9 mouse cellular contexts compared by ENCODE assay signal in genomic region chr10:61069248-61069647, GRCm38 (mm10). TPM values are rescaled to one million over a fixed set of nuclear protein-coding genes. Genes with fewer than 3 reads are reported as not detected.
DNase-seq lines count a peak whose midpoint lies in the region; ATAC-seq and TF ChIP-seq lines count a peak whose summit lies in the region.
"Had no signal": no experiment of that assay in that cellular context is flagged by ENCODE, and none has a peak within 500 bp of the region (broad histone marks: within the 10 kb centered on the region; RNA-seq: fewer than 3 reads in every experiment).

No protein-coding gene starts in this region.

- H3K9ac ChIP-seq in kidney, postnatal 0 days (ENCODE audit: low read depth, low read length): no peak overlapping the region
- no peak overlapping the region for H3K9ac ChIP-seq in hindbrain, embryonic 12.5 days
- no peak overlapping the region for H3K9ac ChIP-seq in neural tube, embryonic 12.5 days

- H3K4me3 ChIP-seq in kidney, postnatal 0 days (replicated peaks; ENCODE audit: low read depth, low read length): no peak overlapping the region
- H3K4me3 ChIP-seq in hindbrain, embryonic 12.5 days: no peak overlapping the region
- no peak overlapping the region for H3K4me3 ChIP-seq in neural tube, embryonic 12.5 days

- H3K27me3 ChIP-seq in kidney, postnatal 0 days (ENCODE audit: insufficient read depth, low read length): no peaks in the 10 kb centered on the region
- H3K27me3 ChIP-seq in hindbrain, embryonic 12.5 days: peaks cover 4% of the 10 kb centered on the region; the same call in 1 of the 2 replicates
- H3K27me3 ChIP-seq in neural tube, embryonic 12.5 days (replicated peaks): no peaks in the 10 kb centered on the region

- no peak for TF ChIP-seq CTCF in kidney, postnatal 0 days (IDR thresholded peaks at IDR 0.05; ENCODE audit: low read depth)

- peak; percentile 57 for DNase-seq in embryo, embryonic 10 days (ENCODE audit: low spot score)
- DNase-seq in embryo, embryonic 9.5 days (ENCODE audit: extremely low spot score): no peak
- peak; percentile 27 for DNase-seq in kidney, postnatal 0 days (ENCODE audit: low spot score)
- DNase-seq in kidney, postnatal 36 days: no peak
- DNase-seq in frontal cortex, postnatal 36 days (ENCODE audit: low spot score in 2 of 2): no peak
- no peak for DNase-seq in urinary bladder, postnatal 4 days (ENCODE audit: low spot score in 2 of 2)

- 15% methylated on average over 13 of the region's 13 CpGs for WGBS in kidney, postnatal 0 days
- WGBS in hindbrain, embryonic 12.5 days: 10% methylated on average over 13 of the region's 13 CpGs
- 7% methylated on average over 13 of the region's 13 CpGs for WGBS in neural tube, embryonic 12.5 days

- no peaks in the 10 kb centered on the region for H3K36me3 ChIP-seq in kidney, postnatal 0 days (ENCODE audit: insufficient read depth, low read length)
- H3K36me3 ChIP-seq in hindbrain, embryonic 12.5 days: no peaks in the 10 kb centered on the region
- no peaks in the 10 kb centered on the region for H3K36me3 ChIP-seq in neural tube, embryonic 12.5 days

- H3K4me2 ChIP-seq in kidney, postnatal 0 days (ENCODE audit: low read length): peak overlapping the region; percentile 35
- H3K4me2 ChIP-seq in hindbrain, embryonic 12.5 days (replicated peaks): 0 out of 2 replicates have a peak overlapping the region, but pooled peaks have one; percentile 15
- H3K4me2 ChIP-seq in neural tube, embryonic 12.5 days (replicated peaks): peak overlapping the region; percentile 35

- H3K9me3 ChIP-seq in kidney, postnatal 0 days (replicated peaks; ENCODE audit: low read length): no peaks in the 10 kb centered on the region
- H3K9me3 ChIP-seq in hindbrain, embryonic 12.5 days (replicated peaks): no peaks in the 10 kb centered on the region
- no peaks in the 10 kb centered on the region for H3K9me3 ChIP-seq in neural tube, embryonic 12.5 days

- H3K27ac ChIP-seq in kidney, postnatal 0 days: no peak overlapping the region
- H3K27ac ChIP-seq in hindbrain, embryonic 12.5 days: no peak overlapping the region
- H3K27ac ChIP-seq in neural tube, embryonic 12.5 days: no peak overlapping the region
- H3K27ac ChIP-seq: macrophage had no signal

- peak; percentile 48; the same call in 1 of the 2 replicates for ATAC-seq in kidney, postnatal 0 days (replicated peaks; ENCODE audit: low FRiP score, low read depth)
- ATAC-seq in hindbrain, embryonic 12.5 days (ENCODE audit: low FRiP score): 0 out of 2 replicates have a peak, but pooled peaks have one; percentile 3
- ATAC-seq in neural tube, embryonic 12.5 days (ENCODE audit: low FRiP score, low read depth): peak; percentile 31; the same call in 1 of the 2 replicates

- H3K4me1 ChIP-seq in kidney, postnatal 0 days (replicated peaks; ENCODE audit: insufficient read depth, low read length): peaks cover 3% of the 10 kb centered on the region; the same call in 1 of the 2 replicates
- H3K4me1 ChIP-seq in hindbrain, embryonic 12.5 days: peaks cover 24% of the 10 kb centered on the region
- H3K4me1 ChIP-seq in neural tube, embryonic 12.5 days: peaks cover 26% of the 10 kb centered on the region

RNA-seq across cellular contexts. Expression of gene Pcbd1, which starts 19.9 kb away (rescaled TPM):
- 356 and 370 TPM in 2 replicates for polyA plus RNA-seq in kidney, postnatal 0 days (2015; fragmentation: Nextera tagmentation; extraction: Ambion mirVana)
- 20.7 and 26.2 TPM in 2 replicates for polyA plus RNA-seq in hindbrain, embryonic 12.5 days (2016; fragmentation: Nextera tagmentation; extraction: Ambion mirVana)
- 27.2 and 27.6 TPM in 2 replicates for polyA plus RNA-seq in neural tube, embryonic 12.5 days (2016; fragmentation: Nextera tagmentation; extraction: Ambion mirVana)
- polyA plus RNA-seq: macrophage had no signal

Comparison
In these comparisons a context has a peak if more than half of its experiments do, and no peak if none do; other contexts are left out.
1. DNase-seq: peak in embryo, embryonic 10 days (single experiment) and kidney, postnatal 0 days (single experiment); none in embryo, embryonic 9.5 days (single experiment), kidney, postnatal 36 days (0 of 2), frontal cortex, postnatal 36 days (0 of 2) and urinary bladder, postnatal 4 days (0 of 2).
2. RNA of gene Pcbd1, which starts 19.9 kb away (polyA plus RNA-seq): 356 to 370 TPM in kidney, postnatal 0 days; 27.2 to 27.6 TPM in neural tube, embryonic 12.5 days and 20.7 to 26.2 TPM in hindbrain, embryonic 12.5 days; every median in the first group is over 10 times any median in the second.
3. Peak in every context shown above with its lines, with median percentiles within 50 percentile points of each other: ATAC-seq and H3K4me2 ChIP-seq.